Mouse (Mus musculus) Muller cell, postnatal 12 days (primary cell): Measurements from ENCODE around the gene Srd5a1.
A peak's percentile ranks its signal among the peaks of the same experiment; 100 is the strongest.
"Not testable (repeated sequence)": the region's sequence is repeated elsewhere in the genome, so short reads cannot be mapped to it uniquely, and the experiment has no call there.

ENCODE experiments used
- DNase-seq: peaks from one replicate; pipeline ENCODE4 v3.0.0-alpha.2; 2015; ENCODE audit errors: inconsistent ontology term

Gene Srd5a1

GRCm38 (mm10) chr13:69611398-69612174, at the start of gene Srd5a1:
Gene Srd5a1 (minus strand): TSS chr13:69611442.
- peak; percentile 99 for DNase-seq

- DNase-seq = no peak
Observed at GRCm38 (mm10) chr13:69654508-69654907, 43.3 kb upstream of the Srd5a1 start.

DNA sequence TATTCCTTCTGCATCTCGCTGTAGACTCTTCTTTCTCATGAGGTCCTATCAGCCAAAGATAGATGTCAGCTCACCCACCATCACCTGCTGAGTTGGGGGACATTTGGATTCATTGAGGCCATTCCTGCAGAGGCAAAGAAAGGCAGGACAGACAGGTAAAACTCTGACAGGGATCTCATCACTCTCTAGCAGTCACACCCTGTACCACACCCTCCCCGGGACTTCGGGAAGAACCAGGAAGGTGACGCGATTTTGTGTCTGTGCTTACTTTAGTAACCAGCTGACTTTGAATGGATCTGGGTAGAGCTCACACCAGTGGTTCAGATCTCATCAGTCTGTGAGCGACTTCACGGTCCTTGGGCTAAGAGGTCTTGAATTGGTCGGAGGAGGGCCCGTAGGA, 35.2 kb upstream of the Srd5a1 start:
- no peak for DNase-seq

- peak; percentile 40 for DNase-seq
Observed at GRCm38 (mm10) chr13:69645694-69646423, 34.6 kb upstream of the Srd5a1 start.

DNA sequence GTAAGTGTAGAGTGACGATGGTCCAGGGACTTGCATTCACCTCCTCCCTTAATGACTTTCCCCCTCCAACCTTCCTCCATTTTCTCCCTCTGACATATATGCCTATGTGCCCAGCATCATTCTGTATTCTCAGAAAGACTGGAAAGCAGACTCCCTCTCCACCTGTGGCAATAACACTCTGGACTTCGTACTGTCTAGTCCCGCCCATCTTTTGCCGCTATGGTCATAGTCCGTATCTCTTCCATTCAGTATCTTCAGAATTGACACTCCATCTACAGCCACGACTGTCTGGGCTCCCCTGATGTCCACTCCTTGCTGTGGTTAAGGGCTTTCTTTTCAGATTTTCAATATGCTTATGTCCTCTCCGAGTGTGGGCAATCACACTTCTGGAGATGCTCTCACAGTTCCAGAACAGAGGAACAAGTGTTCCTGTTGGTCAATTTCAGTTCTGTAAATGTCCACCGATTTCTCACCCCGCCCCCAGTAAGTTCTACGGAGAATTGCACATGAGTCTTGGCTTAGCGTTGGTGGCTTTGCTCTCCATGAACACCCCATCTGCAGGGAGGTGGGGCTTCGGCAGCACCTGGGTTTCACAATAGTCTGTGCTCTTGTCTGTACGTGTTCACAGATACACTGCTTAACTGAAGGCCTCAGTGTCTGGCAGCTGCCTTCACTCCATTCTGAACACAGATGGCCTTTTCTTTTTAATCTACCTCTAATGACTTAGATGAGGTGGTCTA, 33.4 kb upstream of the Srd5a1 start:
- DNase-seq = no peak

DNA sequence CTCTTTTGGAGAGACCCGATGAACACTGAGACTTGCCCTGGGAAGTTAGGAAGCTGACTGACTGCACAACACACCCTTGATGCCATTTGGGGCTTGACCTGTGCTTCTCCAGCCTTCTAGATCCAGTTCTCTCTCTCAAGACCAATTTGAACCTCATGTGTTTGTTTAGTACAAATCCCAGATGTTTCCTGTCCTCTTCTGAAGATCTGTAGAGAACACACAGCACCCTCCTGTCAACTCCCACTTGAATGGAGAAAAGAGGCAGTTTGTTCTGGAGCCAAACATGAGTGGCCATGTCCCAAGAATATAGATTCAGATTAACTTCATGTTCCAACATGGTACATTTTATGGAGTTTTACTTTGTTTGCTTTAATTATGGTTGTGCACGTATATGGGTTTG, 32.7 kb upstream of the Srd5a1 start:
- DNase-seq = no peak

- DNase-seq = no peak
Observed at GRCm38 (mm10) chr13:69642656-69643216, 31.5 kb upstream of the Srd5a1 start.

GRCm38 (mm10) chr13:69641017-69641416, 29.8 kb upstream of the Srd5a1 start:
- DNase-seq = no peak

GRCm38 (mm10) chr13:69640541-69640940, 29.3 kb upstream of the Srd5a1 start:
- DNase-seq = no peak

DNA sequence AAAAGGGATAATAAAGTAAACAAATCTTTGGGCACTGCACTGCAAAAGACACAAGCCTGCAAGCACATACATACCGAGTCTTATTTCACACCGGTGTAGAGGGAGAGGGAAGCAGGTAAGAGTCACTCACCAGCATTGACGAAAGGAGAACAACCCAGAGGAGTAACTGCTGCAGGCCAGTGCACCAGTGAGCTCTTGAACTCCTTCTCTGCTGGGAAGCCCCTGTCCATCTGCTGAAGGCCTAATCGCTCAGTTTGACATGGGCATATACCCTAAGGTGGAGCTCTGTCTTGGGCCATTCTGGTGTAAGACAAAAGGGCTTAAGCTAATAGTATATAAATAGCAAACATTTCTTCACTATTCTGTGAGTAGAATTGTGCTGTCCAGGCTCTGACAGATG, 28.9 kb upstream of the Srd5a1 start:
- DNase-seq = no peak

GRCm38 (mm10) chr13:69639251-69639650, 28.0 kb upstream of the Srd5a1 start:
- no peak for DNase-seq

DNA sequence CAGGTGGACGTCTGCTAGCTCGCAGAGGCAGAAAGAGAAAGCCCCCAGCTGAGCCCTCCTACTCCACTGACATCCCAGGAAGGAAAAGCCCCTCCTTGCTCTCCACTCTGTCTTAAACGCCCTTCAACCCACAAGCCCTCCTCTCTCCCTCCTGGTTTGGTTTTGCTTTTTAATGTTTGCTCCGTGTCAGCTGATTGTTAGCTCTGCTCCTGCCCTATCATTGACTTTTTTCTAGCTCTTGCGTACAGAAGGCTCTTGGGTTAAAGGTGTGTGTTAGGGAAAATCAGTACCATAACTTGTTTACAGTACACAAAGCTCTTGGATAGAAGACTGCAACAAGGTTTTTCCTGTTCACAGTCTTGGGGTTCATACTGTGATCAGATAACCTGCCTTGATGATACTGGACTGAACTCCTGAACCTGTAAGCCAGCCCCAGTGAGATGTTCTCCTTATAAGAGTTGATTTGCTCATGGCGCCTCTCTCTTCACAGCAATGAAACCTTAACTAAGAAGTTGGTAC, 26.9 kb upstream of the Srd5a1 start:
- no peak for DNase-seq

DNA sequence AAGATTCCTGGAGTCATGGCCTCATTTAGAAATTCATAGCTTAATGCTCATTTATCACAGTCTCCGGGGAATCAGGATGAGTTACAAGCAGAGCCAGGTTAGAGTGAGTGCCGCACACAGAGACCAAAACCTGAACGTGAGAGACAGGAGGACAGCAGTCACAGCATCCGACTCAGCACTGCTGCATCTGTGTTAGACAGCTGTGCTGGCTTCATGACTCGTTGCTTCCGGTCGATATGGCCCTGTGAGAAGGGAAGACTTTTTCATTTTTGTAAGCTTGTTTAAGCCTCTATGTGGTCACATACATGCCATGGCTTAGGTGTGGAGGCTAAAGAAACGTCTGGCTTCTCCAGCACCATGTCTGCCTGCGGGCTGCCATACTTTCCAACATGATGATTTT, 26.4 kb upstream of the Srd5a1 start:
- no peak for DNase-seq

DNA sequence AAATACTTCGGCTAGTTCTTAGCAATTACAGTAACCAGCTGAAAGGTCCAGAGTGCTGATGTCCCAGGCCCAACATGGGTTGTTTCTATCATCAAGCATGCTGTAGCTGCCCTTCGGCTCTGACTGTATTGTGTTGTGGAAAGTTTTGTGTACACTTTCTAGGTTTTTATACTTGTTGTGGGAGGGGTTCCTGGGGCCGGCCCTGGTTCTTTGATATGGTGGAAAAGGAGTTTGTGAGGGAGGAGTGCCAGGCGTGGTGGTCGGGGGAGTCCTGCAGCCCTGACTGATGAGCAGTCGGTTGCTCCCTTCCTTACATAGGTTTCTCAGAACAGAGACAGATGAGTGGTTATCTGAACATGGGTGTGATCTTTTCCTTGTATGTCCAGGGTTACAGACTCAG, 25.6 kb upstream of the Srd5a1 start:
- no peak for DNase-seq

- DNase-seq = no peak
Observed at GRCm38 (mm10) chr13:69636375-69636774, 25.1 kb upstream of the Srd5a1 start.

DNA sequence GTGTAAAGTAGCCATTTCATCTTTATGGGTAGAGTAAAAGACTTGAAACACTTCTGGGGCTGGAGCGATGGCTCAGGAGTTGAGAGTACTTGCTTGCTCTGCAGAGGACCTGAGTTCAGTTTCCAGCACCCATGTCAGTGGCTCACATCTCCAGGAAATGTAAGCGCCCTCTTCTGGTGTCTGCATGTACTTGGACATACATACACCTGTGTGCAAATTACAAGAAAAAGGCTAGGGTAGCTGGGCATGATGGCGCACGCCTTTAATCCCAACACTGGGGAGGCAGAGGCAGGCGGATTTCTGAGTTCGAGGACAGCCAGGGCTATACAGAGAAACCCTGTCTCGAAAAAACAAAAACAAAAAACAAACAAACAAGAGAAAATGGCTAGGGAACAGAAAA, 24.6 kb upstream of the Srd5a1 start:
- not testable (repeated sequence) for DNase-seq

GRCm38 (mm10) chr13:69633988-69634387, 22.7 kb upstream of the Srd5a1 start:
- no peak for DNase-seq

DNA sequence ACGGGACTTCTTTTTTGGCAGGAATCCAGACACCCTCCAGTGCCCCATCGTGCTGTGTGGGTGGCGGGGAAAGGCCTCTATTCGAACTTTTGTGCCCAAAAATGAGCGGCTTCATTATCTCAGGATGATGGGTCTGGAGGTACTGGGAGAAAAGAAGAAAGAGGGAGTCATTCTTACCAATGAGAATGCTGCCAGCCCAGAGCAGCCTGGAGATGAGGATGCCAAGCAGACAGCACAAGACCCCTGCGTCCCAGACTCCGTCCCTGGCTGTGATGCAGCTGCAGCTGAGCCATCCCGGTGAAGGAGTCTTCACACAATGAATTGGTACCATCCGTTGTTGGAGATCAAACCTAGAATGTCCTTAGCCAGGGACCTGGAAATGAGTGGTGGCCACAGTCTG, 22.3 kb upstream of the Srd5a1 start:
- no peak for DNase-seq

GRCm38 (mm10) chr13:69631659-69632058, 20.4 kb upstream of the Srd5a1 start:
- DNase-seq = no peak

DNA sequence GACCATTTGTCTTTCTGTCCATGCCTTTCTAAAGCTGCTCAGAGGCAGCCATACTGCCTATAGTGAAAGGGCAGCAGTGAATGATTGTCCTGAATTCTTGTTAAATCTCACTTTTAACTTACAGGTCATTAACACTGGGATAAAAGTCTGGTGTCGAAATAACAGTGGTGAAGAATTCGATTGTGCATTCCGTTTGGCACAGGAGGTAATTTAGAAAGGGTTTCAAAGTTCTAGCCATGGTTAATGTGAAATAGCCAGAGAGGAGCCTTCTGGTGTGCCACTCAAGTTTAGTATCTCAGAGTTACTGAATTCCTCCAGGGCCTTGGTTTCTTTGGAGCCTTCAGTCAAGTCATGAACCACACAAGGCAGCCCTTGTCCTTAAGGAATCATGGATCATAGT, 19.9 kb upstream of the Srd5a1 start:
- DNase-seq = no peak

- DNase-seq = no peak
Observed at GRCm38 (mm10) chr13:69630576-69630975, 19.3 kb upstream of the Srd5a1 start.

- no peak for DNase-seq
Observed at GRCm38 (mm10) chr13:69627941-69628340, 16.7 kb upstream of the Srd5a1 start.
